Mouse (Mus musculus): ENCODE measurements around the gene Aadac. TPM values are rescaled to one million over a fixed set of nuclear protein-coding genes. Genes with fewer than 3 reads are reported as not detected.

Gene Aadac
- total RNA-seq (2023; ENCODE audit: inconsistent age): not detected in 4 replicates

DNA sequence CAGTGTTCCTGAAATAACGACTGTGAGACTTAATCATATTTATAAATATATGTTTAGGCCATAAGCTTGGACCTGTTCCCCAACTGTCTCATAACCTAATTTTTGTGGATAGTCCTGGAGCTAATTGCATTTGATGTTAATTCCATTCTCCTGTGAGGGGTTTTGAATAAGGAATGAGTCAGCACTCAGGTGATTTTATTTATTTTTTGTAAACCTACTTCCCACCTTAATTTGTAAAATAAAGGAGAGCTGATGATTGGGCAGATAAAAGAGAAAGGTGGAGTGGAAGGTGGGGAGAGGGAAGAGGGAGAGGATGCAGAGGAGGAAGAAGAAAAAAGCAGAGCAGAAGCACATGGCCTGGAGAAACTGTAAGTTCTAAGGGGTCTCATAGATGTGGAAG, at the start of gene Aadac:
Gene Aadac, plus strand, starts transcription at position 301 of the 400 bp plus-strand sequence.

GRCm38 (mm10) chr3:60006443-60006842, 19.1 kb upstream of the Aadac start, which contains the start of gene Aadacl2:
TSS of gene Aadacl2 (plus strand) at chr3:60006743.

DNA sequence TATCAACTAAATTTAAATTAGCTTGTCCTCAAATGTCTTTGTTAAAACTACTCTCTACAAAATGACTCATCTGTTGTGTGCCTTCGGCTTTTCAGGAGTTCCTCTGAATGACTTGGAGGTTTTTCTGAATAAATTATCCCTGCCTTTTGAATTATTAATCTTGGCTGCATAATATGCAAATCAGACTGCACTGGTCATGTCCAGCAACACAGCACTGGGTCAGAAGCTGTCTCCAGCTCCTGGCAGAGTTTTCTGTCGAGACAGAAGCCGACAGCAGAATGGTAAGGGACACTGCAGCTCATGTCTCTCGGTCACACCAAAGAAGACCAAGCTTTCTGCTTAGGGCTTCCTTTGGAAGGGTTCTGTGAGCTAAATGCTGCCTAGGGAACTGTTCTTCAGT, 56.1 kb downstream of the Aadac start, which contains the start of gene Sucnr1:
Gene Sucnr1, plus strand, starts transcription at position 222 of the 400 bp plus-strand sequence.

Other genes with a start within 250 kb of the Aadac start
- not detected in 4 replicates for gene Gm8298, start 164.7 kb upstream of the Aadac start, total RNA-seq (2023; ENCODE audit: inconsistent age)
- gene C130079G13Rik, start 100.5 kb upstream of the Aadac start, total RNA-seq (2023; ENCODE audit: inconsistent age): not detected in 4 replicates
- gene Aadacl2, start 19.0 kb upstream of the Aadac start, total RNA-seq (2023; ENCODE audit: inconsistent age): not detected in 4 replicates
- not detected in 4 replicates for gene Sucnr1, start 56.2 kb downstream of the Aadac start, total RNA-seq (2023; ENCODE audit: inconsistent age)

Measured in B cell, adult (primary cell).